Mouse (Mus musculus): Measurements from ENCODE around the gene Frmd8. TPM values are rescaled to one million over a fixed set of nuclear protein-coding genes. Genes with fewer than 3 reads are reported as not detected.

Gene Frmd8
- total RNA-seq, 1 experiment, result 35.7 TPM

DNA sequence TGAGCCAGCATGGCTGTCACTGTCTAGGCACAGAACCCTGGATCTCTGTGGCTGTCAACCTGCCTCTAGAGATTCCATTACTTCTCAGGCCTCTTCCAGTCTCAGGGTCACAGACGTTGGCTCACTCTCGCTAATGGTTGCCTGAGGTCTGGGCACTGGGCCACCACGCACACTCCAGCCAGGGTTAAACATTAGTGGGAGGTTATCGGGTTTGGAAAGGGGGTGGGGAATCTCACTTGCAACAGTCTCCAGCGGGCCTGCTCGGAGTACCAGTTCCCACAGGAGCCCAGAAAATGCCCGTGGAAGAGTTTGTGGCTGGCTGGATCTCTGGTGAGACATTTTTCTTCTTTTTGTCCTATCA is 3.3 kb upstream of the Frmd8 start:
- Histone ChIP-seq H3K4me1 (ENCODE audit: control insufficient read depth in 2 of 2, insufficient read depth in 2 of 2, low read length in 2 of 2, poor library complexity in 1 of 2) (peaks cover 2 to 5% of the 10 kb centered on the region in 2 experiments; a peak in 2 of 4 replicates), H3K4me3 (ENCODE audit: insufficient read depth in 1 of 2, low read depth in 1 of 2, low read length in 2 of 2, poor library complexity in 1 of 2, severe bottlenecking in 1 of 2) (no peak overlapping the region), H3K9ac (ENCODE audit: insufficient read depth, low read depth, low read length, poor library complexity, severe bottlenecking) (0 out of 2 replicates have a peak overlapping the region, but pooled peaks have one; percentile 12), H3K27ac (ENCODE audit: insufficient read depth, low read depth, low read length, poor library complexity, severe bottlenecking) (no peak overlapping the region; the same call in 1 of the 2 replicates), H3K36me3 (ENCODE audit: control insufficient read depth, insufficient read depth, low read length, poor library complexity, severe bottlenecking) (no peaks in the 10 kb centered on the region), H3K9me3 (ENCODE audit: control insufficient read depth, insufficient read depth, low read depth, low read length) (no peaks in the 10 kb centered on the region)
- TF ChIP-seq ZC3H11A (IDR thresholded peaks at IDR 0.05; ENCODE audit: borderline replicate concordance, low read depth, low read length) (no peak), HCFC1 (IDR thresholded peaks at IDR 0.05; ENCODE audit: borderline replicate concordance, insufficient read depth, low read length) (no peak), MAFK (IDR thresholded peaks at IDR 0.05; ENCODE audit: insufficient read depth, low read depth, low read length) (no peak), CHD2 (IDR thresholded peaks at IDR 0.05; ENCODE audit: low read depth, low read length) (no peak), ZNF384 (IDR thresholded peaks at IDR 0.05; ENCODE audit: low read depth, low read length) (no peak)
- in situ Hi-C loops (cut with MboI; ENCODE audit: low sequenced_read_pairs in 2 of 2, unreplicated experiment in 2 of 2), result loop anchor here in 1 of 2 experiments (5.0 kb wide), 1 partner anchor 91 kb away; no protein-coding TSS in a partner anchor
- DNase-seq (ENCODE audit: low read depth, low spot score), result no peak

DNA sequence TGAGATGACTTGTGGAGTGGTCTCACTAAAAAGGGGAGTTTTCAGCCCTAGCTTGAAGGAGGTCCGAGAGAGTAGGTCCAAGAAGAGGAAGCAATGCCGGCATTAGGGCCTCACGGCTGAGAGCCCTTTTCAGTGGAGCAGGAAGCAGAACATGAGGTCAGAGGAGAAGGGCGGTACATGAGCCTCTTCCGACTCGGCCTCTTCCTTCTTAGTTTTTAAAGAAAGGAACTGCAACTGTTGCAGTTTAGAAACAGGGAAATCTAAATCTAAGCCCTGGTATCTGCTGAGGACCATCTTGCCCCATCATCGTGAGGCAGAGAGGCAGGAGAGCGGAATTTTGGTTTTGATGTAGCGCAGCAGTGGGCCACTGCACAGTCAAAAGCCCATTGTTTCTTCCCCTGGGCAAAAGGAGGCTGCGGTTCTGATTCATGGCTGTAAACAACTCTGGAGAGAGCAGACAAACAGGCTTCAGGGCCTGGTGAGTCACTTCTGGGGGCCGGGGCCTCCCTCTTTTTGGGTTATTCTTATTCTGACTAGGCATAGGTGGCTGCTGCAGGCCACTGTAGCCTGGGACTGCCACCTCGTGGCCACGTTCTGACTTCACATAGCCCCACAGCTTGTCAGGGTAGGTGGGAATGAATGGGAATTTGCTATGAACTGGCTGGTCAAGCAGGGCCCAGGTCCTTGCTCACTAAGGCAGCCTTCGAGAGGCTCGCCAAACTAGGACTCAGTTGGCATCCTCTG is 2.7 kb upstream of the Frmd8 start, which contains the start of gene Slc25a45:
TSS of gene Slc25a45 (plus strand) at position 191 of the 744 bp plus-strand sequence.
- peak; percentile 54 for DNase-seq (ENCODE audit: low read depth, low spot score)
- peak within 1 kb of the TSS; percentile 12; the same call in 1 of the 2 replicates for H3K9ac ChIP-seq (ENCODE audit: insufficient read depth, low read depth, low read length, poor library complexity, severe bottlenecking)
- TF ChIP-seq ZC3H11A (IDR thresholded peaks at IDR 0.05; ENCODE audit: borderline replicate concordance, low read depth, low read length), result peak; percentile 96
- no peak for TF ChIP-seq ZNF384 (IDR thresholded peaks at IDR 0.05; ENCODE audit: low read depth, low read length)
- 0 out of 2 replicates have a peak, but pooled peaks have one; percentile 27 for TF ChIP-seq MAFK (IDR thresholded peaks at IDR 0.05; ENCODE audit: insufficient read depth, low read depth, low read length)
- TF ChIP-seq CHD2 (IDR thresholded peaks at IDR 0.05; ENCODE audit: low read depth, low read length), result no peak
- TF ChIP-seq HCFC1 (IDR thresholded peaks at IDR 0.05; ENCODE audit: borderline replicate concordance, insufficient read depth, low read length), result 0 out of 2 replicates have a peak, but pooled peaks have one; percentile 19
- peaks cover 2 to 9% of the 10 kb centered on the region in 2 experiments; a peak in 2 of 4 replicates for H3K4me1 ChIP-seq (ENCODE audit: control insufficient read depth in 2 of 2, insufficient read depth in 2 of 2, low read length in 2 of 2, poor library complexity in 1 of 2)
- H3K27ac ChIP-seq (ENCODE audit: insufficient read depth, low read depth, low read length, poor library complexity, severe bottlenecking), result peak within 1 kb of the TSS; percentile 8
- no peak within 1 kb of the TSS for H3K4me3 ChIP-seq (ENCODE audit: insufficient read depth in 1 of 2, low read depth in 1 of 2, low read length in 2 of 2, poor library complexity in 1 of 2, severe bottlenecking in 1 of 2)
- peaks cover 4% of the 10 kb centered on the region; the same call in 1 of the 2 replicates for H3K36me3 ChIP-seq (ENCODE audit: control insufficient read depth, insufficient read depth, low read length, poor library complexity, severe bottlenecking)
- in situ Hi-C loops (cut with MboI; ENCODE audit: low sequenced_read_pairs in 2 of 2, unreplicated experiment in 2 of 2), result loop anchor here in 1 of 2 experiments (5.0 kb wide), 1 partner anchor 90 kb away; no protein-coding TSS in a partner anchor
- no peaks in the 10 kb centered on the region for H3K9me3 ChIP-seq (ENCODE audit: control insufficient read depth, insufficient read depth, low read depth, low read length)

DNA sequence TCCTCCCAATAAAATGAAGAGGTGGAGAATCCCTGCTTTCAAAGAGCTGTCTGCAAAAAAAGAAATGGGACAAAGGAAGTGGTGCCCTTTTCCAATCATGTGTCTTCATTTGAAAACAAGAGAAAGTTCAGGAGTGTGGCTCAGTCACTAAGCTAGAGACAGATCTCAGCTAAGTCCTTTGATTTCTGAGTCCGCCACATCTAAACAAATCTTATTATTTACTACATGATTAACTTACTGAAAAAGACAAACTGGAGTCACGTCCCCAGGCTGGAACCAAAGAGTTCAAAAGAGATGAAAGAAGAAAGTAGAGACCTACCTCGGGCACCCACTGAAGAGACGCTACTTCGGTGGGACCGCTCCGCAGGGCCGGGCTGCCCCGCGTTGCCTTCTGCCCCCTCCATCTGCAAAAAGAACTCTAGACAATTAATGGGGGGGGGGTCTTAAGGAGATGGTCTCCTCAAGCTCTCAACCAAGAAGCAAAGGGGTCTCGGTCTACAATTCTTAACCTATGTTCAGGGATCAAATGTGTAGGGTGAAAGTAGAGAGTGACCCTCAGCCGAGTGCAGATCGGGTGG is 594 bp downstream of the Frmd8 start:
- no peak for DNase-seq (ENCODE audit: low read depth, low spot score)
- TF ChIP-seq CHD2 (IDR thresholded peaks at IDR 0.05; ENCODE audit: low read depth, low read length), result no peak
- no peak for TF ChIP-seq MAFK (IDR thresholded peaks at IDR 0.05; ENCODE audit: insufficient read depth, low read depth, low read length)
- no peak overlapping the region for H3K27ac ChIP-seq (ENCODE audit: insufficient read depth, low read depth, low read length, poor library complexity, severe bottlenecking)
- peak overlapping the region; percentile 82 for H3K9ac ChIP-seq (ENCODE audit: insufficient read depth, low read depth, low read length, poor library complexity, severe bottlenecking)
- in situ Hi-C loops (cut with MboI; ENCODE audit: low sequenced_read_pairs in 2 of 2, unreplicated experiment in 2 of 2), result no loop called here
- no peaks in the 10 kb centered on the region for H3K9me3 ChIP-seq (ENCODE audit: control insufficient read depth, insufficient read depth, low read depth, low read length)
- H3K36me3 ChIP-seq (ENCODE audit: control insufficient read depth, insufficient read depth, low read length, poor library complexity, severe bottlenecking), result peaks cover 20% of the 10 kb centered on the region; the same call in 1 of the 2 replicates
- H3K4me1 ChIP-seq (ENCODE audit: control insufficient read depth in 2 of 2, insufficient read depth in 2 of 2, low read length in 2 of 2, poor library complexity in 1 of 2), result peaks cover 2 to 17% of the 10 kb centered on the region in 2 experiments; a peak in 2 of 4 replicates
- peak overlapping the region; percentile 85 to 88 for H3K4me3 ChIP-seq (ENCODE audit: insufficient read depth in 1 of 2, low read depth in 1 of 2, low read length in 2 of 2, poor library complexity in 1 of 2, severe bottlenecking in 1 of 2)

DNA sequence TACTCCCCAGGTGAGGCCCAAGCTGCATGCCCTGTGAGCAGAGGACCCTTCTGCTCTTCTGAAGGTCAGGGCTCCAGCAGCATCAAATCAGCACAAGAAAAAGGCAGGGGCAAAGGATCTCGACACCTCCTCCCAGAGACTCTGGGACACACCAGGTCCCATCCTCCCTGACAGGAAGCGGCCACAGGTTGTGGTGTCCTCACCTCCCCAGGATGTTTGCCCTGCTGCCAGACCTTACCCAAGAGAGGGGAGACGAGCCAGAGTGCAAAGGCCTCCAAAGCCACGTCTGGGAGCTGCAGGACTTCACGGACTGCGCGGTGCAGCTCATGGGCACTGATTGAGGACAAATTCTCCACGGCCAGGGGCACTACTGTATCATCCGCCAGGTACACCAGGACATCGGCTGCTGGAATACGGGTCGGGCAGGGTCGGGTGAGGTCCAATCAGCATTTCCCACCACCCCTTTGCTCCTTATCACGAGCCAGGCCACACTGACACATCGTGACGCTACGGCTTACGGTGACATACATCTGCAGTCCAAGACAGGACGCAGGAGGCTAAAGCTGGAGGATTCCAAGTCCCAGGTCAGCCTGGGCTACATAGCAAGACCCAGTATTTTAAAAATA is 2.0 kb downstream of the Frmd8 start:
- Histone ChIP-seq H3K9ac (ENCODE audit: insufficient read depth, low read depth, low read length, poor library complexity, severe bottlenecking) (no peak overlapping the region), H3K4me3 (ENCODE audit: insufficient read depth in 1 of 2, low read depth in 1 of 2, low read length in 2 of 2, poor library complexity in 1 of 2, severe bottlenecking in 1 of 2) (no peak overlapping the region), H3K4me1 (ENCODE audit: control insufficient read depth in 2 of 2, insufficient read depth in 2 of 2, low read length in 2 of 2, poor library complexity in 1 of 2) (peaks cover 2 to 14% of the 10 kb centered on the region in 2 experiments; a peak in 2 of 4 replicates), H3K27ac (ENCODE audit: insufficient read depth, low read depth, low read length, poor library complexity, severe bottlenecking) (no peak overlapping the region), H3K36me3 (ENCODE audit: control insufficient read depth, insufficient read depth, low read length, poor library complexity, severe bottlenecking) (peaks cover 25% of the 10 kb centered on the region; the same call in 1 of the 2 replicates), H3K9me3 (ENCODE audit: control insufficient read depth, insufficient read depth, low read depth, low read length) (no peaks in the 10 kb centered on the region)
- in situ Hi-C loops (cut with MboI; ENCODE audit: low sequenced_read_pairs in 2 of 2, unreplicated experiment in 2 of 2), result no loop called here
- no peak for DNase-seq (ENCODE audit: low read depth, low spot score)
- TF ChIP-seq ZNF384 (IDR thresholded peaks at IDR 0.05; ENCODE audit: low read depth, low read length) (no peak), CHD2 (IDR thresholded peaks at IDR 0.05; ENCODE audit: low read depth, low read length) (no peak), HCFC1 (IDR thresholded peaks at IDR 0.05; ENCODE audit: borderline replicate concordance, insufficient read depth, low read length) (no peak), MAFK (IDR thresholded peaks at IDR 0.05; ENCODE audit: insufficient read depth, low read depth, low read length) (no peak), ZC3H11A (IDR thresholded peaks at IDR 0.05; ENCODE audit: borderline replicate concordance, low read depth, low read length) (no peak)
